Mouse (Mus musculus): Measurements from ENCODE around the gene Herpud2.
"Not testable (repeated sequence)": the region's sequence is repeated elsewhere in the genome, so short reads cannot be mapped to it uniquely, and the experiment has no call there.

Gene Herpud2

GRCm38 (mm10) chr9:25150791-25151610 is 619 bp downstream of the Herpud2 start:
- peak; percentile 57 for ATAC-seq (ENCODE audit: insufficient number of reproducible peaks, low FRiP score, low TSS enrichment)

DNA sequence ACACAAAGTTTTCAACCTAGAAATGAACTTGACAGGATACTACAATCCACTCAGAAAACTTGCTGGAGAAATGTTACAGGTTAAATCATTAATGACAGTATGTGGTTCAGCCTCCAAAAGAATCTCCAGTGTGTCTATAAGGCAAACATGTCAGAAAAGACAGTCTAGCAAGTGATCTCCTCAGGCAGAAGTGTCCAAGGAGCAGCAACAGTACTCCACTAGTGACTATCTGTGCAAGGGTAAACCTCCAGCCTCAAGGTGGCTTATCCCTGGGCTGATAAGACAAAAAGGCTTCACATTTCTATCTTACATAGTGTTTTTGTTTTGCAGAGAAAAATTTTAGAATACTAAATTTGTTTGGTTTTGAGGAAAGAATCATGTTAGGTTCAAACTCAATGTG is 2.9 kb downstream of the Herpud2 start:
- ATAC-seq (ENCODE audit: insufficient number of reproducible peaks, low FRiP score, low TSS enrichment) = no peak

DNA sequence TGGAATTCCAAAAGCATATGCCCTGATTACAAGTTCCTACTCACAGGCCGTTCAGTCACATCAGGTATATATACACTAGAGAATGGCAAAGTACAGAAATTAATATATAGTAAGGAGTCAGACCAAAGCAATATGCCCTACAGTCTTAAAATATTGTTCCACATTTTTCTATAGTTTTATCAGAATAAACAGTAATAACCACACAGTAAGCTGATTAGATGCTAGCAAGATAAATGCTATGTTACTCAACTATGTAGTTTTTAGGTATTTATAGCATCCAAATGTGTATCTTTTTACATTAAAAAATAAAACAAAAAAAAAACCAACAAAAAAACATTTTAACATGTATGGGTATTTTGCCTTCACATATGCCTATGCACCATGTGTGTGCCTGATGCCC is 5.7 kb downstream of the Herpud2 start:
- ATAC-seq (ENCODE audit: insufficient number of reproducible peaks, low FRiP score, low TSS enrichment) = no peak

DNA sequence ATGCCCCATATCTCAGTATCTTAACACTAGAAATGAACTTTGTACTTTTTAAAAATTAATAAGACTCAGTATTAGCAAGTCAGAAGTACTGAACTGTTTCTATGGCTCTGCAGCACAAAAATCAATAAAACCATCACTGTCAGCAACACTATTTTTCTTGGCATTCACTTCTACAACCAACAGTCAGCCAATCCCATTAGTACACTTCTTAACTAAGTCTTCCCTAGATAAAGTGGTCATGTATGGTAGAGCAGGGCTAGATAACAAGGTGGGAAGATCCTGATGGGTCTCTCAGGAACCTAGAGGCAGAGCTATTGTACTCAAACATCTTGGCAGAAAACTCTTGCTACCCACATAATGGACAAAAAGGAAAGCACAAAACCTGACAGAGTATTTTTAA is 7.7 kb downstream of the Herpud2 start:
- ATAC-seq (ENCODE audit: insufficient number of reproducible peaks, low FRiP score, low TSS enrichment) = no peak

DNA sequence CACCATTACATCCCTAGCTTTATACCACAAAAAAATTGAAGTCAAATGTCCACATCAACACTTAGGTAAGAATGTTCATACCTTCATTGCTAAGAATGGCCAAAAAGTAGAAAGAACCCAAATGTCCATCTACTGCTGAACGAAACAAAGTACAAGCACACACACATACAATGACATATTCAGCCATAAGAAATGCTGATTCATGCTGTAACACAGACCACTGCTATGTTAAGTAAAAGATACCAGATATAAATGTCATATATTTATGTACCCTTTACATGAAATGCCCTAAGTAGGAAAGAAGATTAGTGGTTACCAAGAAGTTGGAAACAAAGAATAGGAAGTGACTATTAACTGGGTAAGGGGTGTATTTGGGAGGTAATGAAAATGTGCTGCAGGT is 8.6 kb downstream of the Herpud2 start:
- no peak for ATAC-seq (ENCODE audit: insufficient number of reproducible peaks, low FRiP score, low TSS enrichment)

DNA sequence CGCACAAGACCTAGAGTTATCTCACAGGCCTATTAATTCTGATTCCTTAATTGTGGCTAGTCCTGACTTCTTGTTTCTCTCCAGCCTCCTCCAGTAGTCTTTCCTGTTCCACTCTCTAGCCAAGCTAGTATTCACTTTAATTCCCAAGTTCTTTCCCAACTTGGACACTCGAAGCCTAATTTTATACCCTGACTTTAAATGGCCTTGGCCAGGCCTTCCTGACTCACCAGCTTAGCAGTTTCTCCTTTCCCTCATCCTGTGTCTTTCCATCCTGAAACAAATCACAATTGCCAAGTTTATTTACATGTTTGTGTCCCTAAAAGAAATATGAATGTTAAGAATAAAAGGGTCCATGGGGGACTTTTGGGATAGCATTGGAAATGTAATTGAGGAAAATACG is 9.6 kb downstream of the Herpud2 start:
- no peak for ATAC-seq (ENCODE audit: insufficient number of reproducible peaks, low FRiP score, low TSS enrichment)

DNA sequence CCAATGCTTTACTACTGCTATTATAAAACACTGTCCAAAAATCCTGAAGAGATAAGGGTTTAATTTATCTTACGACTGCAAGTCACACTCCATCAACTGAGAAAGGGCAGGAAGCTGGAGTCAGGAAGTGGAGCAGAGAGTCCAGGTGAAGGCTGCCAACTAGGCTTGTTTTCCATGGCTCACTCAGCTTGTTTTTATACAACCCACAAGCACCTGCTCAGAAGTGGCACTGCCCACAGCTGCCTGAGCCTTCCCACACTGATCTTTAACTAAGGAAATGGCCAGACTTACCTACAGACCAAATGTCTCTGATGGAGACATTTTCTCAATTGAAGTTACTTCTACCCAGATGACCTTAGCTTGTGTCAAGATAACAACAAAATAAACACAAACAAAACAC is 11.3 kb downstream of the Herpud2 start:
- no peak for ATAC-seq (ENCODE audit: insufficient number of reproducible peaks, low FRiP score, low TSS enrichment)

DNA sequence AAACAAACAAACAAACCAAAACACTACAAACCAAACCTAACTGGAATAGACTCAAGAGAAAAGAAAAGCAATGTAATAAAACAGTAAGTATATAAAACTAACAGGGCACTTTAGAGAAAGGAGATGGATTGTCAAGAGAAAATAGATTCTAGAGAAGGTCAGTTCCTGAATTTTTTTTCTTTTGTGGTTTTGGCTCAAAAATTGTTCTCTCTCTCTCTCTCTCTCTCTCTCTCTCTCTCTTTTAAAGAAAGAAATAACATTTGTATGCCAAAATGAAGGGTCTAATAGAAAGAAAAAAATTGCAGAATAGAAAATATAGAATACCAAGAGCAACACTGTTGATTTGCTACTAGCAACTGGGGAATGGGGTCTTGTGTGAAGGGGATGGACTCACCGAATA is 12.7 kb downstream of the Herpud2 start:
- ATAC-seq (ENCODE audit: insufficient number of reproducible peaks, low FRiP score, low TSS enrichment) = no peak

- ATAC-seq (ENCODE audit: insufficient number of reproducible peaks, low FRiP score, low TSS enrichment) = no peak
These were observed 18.7 kb downstream of the Herpud2 start for GRCm38 (mm10) chr9:25132920-25133319.

DNA sequence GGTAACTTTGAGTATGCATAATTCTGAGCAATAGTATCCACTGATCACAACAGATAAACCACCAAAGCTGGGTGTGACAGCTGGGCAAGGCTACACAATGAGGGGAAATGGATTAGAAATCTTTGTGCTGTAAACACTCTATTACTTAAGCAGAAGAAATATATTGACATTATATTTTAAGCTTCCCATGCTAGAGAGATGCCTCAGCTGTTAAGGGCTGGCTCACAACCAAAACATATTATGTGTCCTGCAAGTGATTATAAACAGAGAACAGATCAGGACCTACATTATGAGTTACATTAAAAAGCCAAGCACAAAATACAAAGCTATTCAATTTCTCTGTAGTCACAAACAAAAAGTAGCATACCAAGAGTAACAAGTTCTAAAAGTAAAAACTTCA is 19.4 kb downstream of the Herpud2 start:
- ATAC-seq (ENCODE audit: insufficient number of reproducible peaks, low FRiP score, low TSS enrichment) = no peak

DNA sequence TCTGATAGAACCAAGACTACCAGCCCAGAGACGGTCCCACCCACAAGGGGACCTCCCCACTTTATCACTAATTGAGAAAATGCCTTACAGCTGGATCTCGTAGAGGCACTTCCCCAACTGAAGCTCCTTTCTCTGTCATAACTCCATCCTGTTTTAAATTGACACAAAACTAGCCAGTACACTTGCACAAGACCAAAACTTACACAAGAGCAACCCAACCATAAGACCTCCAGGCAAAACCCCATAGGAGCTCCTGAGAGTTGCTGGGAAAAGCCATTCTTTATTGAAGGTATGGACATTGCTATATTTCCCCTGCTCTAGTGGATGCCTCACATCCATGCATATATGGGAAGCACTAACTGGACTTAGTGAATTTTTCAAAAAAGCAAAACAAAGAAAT is 27.6 kb downstream of the Herpud2 start:
- no peak for ATAC-seq (ENCODE audit: insufficient number of reproducible peaks, low FRiP score, low TSS enrichment)

DNA sequence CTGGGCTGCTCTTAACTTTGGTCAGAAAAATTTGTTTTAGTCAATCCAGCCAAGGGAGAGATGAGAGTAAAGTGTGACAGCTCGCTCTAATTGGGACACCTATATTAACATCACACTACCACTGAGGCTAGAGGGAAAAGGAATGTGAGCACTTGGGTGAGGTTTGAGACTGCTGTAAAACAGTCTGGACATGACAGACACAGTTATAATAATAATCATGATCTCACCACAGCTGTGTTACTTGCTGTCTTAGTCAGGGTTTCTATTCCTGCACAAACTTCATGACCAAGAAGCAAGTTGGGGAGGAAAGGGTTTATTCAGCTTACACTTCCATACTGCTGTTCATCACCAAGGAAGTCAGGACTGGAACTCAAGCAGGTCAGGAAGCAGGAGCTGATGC is 28.0 kb downstream of the Herpud2 start:
- ATAC-seq (ENCODE audit: insufficient number of reproducible peaks, low FRiP score, low TSS enrichment) = not testable (repeated sequence)

GRCm38 (mm10) chr9:25104638-25105037 is 47.0 kb downstream of the Herpud2 start:
- no peak for ATAC-seq (ENCODE audit: insufficient number of reproducible peaks, low FRiP score, low TSS enrichment)

GRCm38 (mm10) chr9:25102881-25103280 is 48.7 kb downstream of the Herpud2 start:
- ATAC-seq (ENCODE audit: insufficient number of reproducible peaks, low FRiP score, low TSS enrichment) = no peak

GRCm38 (mm10) chr9:25090853-25091252 is 60.8 kb downstream of the Herpud2 start:
- no peak for ATAC-seq (ENCODE audit: insufficient number of reproducible peaks, low FRiP score, low TSS enrichment)

DNA sequence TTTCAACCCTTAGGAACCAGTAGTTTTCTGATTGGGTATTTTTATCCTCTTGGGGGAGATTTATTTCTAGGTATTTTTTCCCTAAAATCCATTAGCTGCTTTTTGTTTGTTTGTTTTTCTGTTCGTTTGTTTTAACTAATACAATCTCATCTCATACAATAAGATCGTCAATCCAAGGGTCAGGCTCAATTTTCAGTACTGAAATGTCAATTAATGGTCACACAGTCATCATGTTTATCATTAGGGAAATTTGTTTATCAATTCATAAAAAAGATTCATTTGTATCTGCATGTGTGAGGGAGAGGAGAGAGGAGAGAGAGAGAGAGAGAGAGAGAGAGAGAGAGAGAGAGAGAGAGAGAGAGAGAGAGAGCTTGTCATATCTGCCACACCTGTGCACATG is 62.5 kb downstream of the Herpud2 start, which contains the start of gene Gm10181:
Gene Gm10181 (plus strand): TSS at position 301 of the 400 bp plus-strand sequence.
- no peak for ATAC-seq (ENCODE audit: insufficient number of reproducible peaks, low FRiP score, low TSS enrichment)

DNA sequence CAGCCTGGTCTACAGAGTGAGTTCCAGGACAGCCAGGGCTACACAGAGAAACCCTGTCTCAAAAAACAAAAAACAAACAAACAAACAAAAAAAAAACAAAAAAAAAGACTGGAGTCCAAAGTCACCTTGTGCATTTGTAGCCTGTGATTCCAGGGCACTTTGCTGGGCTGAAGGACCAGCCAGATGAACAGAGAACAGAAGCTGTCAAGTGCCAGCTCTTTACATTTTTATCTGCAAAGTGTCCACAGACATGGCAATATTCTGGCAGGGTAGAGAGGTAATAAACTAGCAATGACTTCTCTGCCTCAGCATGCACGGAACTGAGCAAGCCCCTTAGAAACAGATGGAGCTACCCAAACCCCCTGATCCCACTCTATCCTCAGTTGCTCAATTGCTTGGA is 75.1 kb downstream of the Herpud2 start:
- no peak for ATAC-seq (ENCODE audit: insufficient number of reproducible peaks, low FRiP score, low TSS enrichment)

- no peak for ATAC-seq (ENCODE audit: insufficient number of reproducible peaks, low FRiP score, low TSS enrichment)
These were observed 75.6 kb downstream of the Herpud2 start for GRCm38 (mm10) chr9:25075977-25076376.

- no peak for ATAC-seq (ENCODE audit: insufficient number of reproducible peaks, low FRiP score, low TSS enrichment)
These were observed 79.0 kb downstream of the Herpud2 start for GRCm38 (mm10) chr9:25072666-25073065.

GRCm38 (mm10) chr9:25058726-25059125 is 92.9 kb downstream of the Herpud2 start:
- ATAC-seq (ENCODE audit: insufficient number of reproducible peaks, low FRiP score, low TSS enrichment) = no peak

Data from cerebellum, adult (tissue).